Mouse (Mus musculus) adrenal gland (tissue): ENCODE measurements at regions not wholly inside any gene's neighbourhood (a gene's known extent, or its start where the extent isn't known, plus 50 kb on each side); places are given as distances from the start of the nearest gene placed in this dataset.

ENCODE experiments used
- intact Hi-C: fragments of 180-260 bp; cut with DNase I; formaldehyde crosslinking; loops from one replicate; pipeline ENCODE4 v1.15.1; 2025

DNA sequence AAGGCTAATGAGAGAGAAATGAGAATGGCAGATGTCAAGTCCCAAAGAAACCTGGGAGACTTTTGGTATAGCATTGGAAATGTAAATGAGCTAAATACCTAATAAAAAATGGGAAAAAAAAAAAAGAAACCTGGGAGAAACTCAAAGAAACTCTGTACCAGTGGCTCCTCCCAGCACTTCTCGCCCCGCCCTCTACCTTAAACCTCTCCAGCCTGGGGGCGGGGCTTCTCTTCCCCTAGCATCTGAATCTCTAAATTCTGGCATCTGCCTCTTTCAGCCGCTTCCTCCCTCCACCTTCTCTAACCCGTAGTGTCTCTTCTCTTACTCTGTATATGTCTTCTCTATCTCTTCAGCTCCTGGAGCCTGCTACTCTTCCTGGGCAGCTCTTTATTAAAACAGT lies 53.2 kb downstream of the Gpr6 start:
- intact Hi-C loops = no loop called here

DNA sequence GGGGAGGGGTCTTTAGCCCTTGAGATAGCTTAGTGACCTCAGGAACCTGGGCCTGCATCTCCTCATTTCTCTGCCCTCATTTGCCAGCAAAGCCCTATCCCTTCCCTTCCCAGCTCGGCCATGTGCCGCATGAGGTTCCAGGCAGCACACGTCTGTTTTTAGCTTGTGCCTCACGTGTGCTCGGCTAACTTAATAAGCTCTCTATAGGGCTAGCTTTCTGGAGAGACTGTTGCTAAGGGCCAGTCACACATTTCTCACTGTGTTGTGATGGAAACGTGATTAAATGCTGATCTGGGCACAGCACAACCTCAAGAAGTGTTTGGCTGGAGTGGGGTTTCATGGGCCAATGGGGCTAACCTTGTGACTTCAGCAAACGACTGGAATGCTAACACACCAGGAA lies 55.5 kb downstream of the Gpr6 start:
- intact Hi-C loops = no loop called here

DNA sequence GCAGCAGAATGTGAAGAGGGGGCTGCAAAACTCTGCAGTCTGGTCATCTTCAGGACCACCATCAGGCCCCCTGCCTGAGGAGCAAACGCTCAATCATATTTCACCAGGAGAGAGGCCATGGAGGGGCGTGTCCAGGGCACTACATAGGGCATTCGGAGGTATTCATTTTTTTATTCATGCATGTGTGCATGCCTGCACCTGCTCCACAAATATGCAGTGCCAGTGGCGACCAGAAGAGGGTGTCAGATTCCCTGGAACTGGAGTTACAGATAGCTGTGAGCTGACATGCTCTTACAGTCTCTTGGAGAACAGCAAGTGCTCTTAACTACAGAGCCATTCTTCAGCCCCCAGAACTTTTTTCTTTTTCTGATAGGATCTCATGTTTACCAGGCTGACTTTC lies 56.4 kb downstream of the Gpr6 start:
- intact Hi-C loops = no loop called here

DNA sequence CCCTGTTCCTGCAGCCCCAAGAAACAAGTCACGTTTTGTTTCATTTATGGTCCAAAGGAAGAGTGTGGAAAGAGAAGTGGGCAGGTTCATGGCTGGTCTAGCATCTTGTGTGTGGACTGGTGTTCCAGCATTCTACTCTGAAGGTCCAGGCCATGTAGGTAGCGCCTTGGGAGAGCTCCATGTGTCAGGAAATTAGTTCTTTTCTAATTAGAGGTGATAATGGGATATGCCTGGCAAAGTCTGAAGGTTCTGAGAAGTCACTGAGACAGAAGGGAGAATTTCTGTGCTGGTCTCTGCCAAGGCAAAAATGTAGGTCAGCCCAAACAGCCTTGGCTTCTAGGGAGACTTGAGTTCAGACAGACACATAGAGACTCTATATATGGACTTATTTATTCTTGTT lies 61.5 kb downstream of the Gpr6 start:
- intact Hi-C loops = no loop called here

DNA sequence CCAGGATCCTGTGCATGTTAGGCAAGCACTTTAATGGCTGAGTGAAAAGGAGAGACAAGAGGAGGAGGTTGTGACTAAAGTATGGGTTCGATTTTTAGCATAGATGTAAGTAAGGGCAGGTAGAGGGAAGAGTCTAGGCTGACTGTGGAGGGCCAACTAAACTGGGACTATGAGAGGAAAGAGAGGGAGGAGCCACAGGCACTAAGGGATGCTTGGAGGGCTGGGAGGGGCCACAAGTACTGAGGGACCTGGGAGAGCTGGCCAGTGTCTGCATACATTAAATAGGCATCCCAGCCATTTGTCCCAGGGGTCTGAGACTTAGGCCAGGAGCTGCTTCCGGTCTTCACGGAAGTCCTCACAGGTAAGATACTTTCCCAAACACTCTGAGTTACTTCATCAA lies 64.2 kb downstream of the Gpr6 start:
- intact Hi-C loops = loop anchor here (5.0 to 10.0 kb wide), 3 partner anchors 274 to 397 kb away; no protein-coding TSS in a partner anchor

DNA sequence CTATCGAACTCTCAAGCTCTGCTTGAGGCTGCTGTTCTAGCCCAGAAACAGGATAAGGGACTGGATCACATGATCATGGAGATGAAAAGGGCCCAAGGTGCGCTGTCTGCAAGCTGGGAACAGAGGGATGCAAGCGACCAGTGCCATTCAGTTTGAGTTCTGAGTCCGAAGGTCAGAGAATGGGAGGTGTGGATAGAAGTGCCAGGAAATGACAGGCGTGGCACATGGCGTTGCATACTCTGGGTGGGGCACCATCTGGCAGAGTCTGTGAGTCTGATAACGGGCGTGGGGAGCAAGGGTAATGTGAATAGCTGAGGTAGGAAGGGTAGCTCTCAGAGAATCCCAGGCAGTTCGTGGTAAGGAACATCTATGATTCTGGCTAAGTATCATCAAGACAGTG lies 65.5 kb downstream of the Gpr6 start:
- intact Hi-C loops = loop anchor here (5.0 to 10.0 kb wide), 3 partner anchors 276 to 398 kb away; no protein-coding TSS in a partner anchor

DNA sequence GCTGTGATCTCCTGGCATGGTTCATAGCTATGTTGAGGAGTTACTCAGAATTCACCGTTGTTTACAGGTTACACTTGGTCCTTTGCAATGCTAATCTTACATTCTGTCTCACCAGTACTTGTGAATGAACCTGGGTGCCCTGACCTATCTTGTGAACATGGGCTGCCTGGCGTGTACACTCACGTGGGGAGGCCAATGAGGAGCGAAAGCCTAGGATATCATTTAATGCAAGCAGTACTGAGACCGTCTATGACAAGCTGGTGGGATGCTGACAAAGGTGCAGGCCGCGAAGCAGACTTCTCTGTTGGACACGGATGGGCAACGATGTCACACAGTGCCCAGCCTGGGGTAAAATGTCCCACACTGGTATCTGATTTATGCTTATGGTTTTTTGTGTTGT lies 66.3 kb downstream of the Gpr6 start:
- intact Hi-C loops = loop anchor here (5.0 to 10.0 kb wide), 3 partner anchors 277 to 399 kb away; no protein-coding TSS in a partner anchor

DNA sequence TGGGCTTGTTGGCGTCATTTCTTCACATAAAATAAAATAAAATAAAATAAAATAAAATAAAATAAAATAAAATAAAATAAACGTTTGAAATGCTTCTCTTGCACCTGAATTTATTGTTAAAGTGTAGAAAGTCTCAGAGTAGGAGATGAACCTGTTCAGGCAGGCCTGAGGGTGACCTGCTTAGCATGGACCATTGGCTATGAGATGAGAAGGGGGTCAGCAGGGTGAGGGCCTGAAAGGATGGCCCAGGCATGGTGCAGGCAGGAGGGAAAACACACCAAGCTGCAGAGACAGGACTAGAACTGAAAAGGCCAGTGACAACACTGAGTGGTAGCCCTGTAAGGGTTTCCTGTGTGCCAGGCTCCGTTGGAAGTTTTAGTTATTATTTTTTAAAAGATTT lies 67.3 kb downstream of the Gpr6 start:
- intact Hi-C loops = loop anchor here (5.0 to 10.0 kb wide), 4 partner anchors 268 to 400 kb away; no protein-coding TSS in a partner anchor

DNA sequence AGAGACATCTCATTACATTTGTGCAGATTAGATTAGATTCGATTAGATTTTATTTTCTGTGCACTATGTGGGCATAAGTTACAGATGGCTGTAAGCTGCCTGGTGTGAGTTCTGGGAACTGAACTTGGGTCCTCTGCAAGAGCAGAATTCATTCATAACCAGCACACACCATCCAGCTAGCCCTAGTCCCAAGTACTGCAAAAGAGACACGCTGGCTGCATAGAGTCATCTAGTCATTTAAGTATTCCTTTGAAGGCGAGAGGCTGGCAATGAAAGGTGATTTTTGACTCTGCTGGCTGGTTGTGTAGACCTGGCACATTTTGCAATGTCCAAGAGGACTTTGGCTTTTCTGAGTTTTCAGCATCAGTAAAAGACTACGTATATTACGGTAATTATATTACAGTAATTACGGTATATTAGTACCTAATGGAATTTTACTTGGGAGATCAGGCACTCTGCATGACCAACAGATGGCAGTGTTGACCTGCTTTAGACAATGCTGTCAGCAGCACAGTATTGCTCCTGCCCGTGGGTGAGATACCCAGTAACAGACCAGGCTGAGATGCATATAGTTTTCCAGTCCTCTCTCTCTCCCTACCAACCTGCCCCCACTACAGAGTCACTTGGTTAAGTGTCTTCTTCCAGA lies 67.9 kb downstream of the Gpr6 start:
- intact Hi-C loops = loop anchor here (5.0 to 10.0 kb wide), 3 partner anchors 268 to 401 kb away; no protein-coding TSS in a partner anchor

DNA sequence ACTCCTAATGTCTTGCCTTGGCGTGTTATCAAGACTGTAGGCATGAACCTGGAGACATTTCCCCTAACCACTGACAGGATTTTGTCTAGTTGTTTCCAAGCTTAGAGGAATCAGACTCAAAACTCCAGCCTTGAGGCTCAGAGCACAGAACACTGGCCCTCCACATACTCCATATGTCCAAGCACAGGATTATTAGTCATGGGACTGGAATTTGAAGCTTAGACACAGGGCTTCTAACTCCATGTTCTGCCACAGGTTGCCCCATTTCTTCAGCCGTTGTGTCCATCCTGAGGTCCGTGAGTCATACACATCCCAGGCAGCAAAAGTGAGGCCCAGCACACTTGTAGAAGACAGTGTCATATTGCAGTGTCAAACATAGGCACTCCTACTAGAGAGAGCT lies 68.9 kb downstream of the Gpr6 start:
- intact Hi-C loops = loop anchor here (5.0 to 10.0 kb wide), 3 partner anchors 269 to 402 kb away; no protein-coding TSS in a partner anchor

DNA sequence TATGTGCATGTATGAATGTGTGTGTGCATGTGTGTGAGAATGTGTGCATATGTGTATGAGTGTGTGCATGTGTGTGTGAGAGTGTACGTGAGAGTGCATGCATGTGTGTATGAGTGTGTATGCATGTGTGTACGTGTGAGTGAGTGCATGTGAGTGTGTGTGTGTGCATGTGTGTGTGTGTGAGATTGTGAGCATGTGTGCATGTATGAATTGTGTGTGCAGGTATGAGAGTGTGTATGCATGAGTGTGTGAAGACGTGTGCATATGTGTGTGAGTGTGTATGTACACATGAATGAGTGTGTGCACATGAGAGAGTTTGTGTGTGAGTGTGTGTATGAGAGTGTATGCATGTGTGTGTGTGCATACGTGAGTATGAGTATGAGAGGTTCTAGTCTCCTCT lies 71.1 kb downstream of the Gpr6 start:
- intact Hi-C loops = loop anchor here (5.0 to 10.0 kb wide), 3 partner anchors 271 to 404 kb away; no protein-coding TSS in a partner anchor

DNA sequence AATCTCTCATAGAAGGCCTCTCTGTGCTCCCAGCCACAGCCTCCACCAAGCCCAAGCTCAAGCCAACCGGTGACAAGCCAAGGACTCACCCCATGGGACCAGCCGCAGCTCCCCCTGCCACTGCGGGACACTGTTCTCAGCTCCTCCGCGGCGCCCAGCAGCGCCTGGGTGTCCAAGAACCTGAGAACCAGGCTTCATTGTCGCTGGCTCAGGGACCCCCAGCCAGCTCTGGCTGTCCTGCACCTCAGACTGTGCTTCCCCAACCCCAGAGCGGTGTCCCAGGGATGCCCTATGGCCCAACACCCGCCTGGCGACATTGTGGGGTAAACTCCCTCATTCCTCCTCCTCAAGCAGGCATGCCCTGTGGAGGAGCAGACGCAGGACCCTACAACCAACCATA lies 72.6 kb downstream of the Gpr6 start:
- intact Hi-C loops = no loop called here

DNA sequence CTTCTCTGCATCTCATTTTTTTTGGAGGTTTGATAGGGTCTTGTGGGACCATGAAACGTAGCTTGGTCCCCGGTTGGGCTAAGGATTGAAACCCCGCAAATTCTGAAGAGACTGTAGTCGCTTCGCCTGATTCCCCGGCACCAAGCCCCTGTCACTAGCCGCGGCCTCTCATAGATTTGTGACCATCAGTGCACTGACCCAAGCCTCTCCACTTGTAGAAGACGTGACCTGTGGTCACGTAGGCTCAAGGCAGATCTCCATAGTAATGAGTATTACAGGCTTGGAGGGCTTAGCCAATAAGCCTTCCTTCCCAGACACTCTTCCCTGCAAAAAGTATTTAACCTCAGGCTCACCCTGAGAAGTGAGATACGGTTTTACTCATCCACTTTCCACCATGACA lies 73.3 kb downstream of the Gpr6 start:
- intact Hi-C loops = no loop called here

DNA sequence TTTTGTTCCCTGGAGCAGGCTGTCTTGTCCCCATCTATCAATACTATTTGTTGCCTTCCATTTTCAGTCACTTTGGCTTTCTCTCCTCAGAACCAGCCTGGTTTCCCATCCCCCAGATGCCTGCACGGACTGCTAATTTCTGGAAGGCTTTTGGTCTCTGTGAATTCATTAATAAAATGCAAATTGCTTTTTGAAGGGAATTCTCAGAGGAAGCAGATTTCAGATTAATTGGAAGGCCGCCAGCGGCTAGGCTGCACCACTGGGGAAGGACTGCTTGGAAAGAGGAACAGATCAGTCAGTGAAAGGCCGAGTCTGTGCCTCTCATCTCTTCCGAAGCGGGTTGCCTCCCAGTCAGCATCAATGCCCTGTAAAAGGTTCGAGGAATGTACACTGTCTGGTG lies 73.8 kb downstream of the Gpr6 start:
- intact Hi-C loops = no loop called here

DNA sequence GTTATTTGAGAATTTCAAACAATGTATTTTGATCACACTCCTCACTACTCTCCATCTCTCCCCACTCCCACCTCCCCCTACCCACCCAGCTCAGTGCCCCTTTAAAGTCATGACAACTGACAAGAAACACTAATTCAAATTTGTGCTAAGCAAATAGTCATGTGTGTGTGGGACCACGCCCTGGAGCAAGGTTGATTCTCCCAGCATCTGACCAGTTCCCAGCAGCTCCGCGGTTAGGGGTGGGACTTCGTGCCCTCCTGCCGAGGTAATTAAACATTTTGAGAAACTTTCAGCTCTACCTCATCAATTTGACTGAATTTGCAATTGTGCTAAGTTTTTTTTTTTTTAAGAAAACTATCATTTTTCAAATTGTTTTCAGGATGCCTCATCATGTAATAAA lies 74.5 kb downstream of the Gpr6 start:
- intact Hi-C loops = no loop called here
